In genomic region chr4:62822568-62822967, GRCm38 (mm10) we compare ENCODE assay signal across 10 mouse cellular contexts.
DNase-seq lines count a peak whose midpoint lies in the region; ATAC-seq and TF ChIP-seq lines count a peak whose summit lies in the region.
"Had no signal": no experiment of that assay in that cellular context is flagged by ENCODE, and none has a peak within 500 bp of the region (broad histone marks: within the 10 kb centered on the region; RNA-seq: fewer than 3 reads in every experiment).

No protein-coding gene starts in this region.

- no peaks in the 10 kb centered on the region for H3K27me3 ChIP-seq in forebrain, postnatal 0 days (ENCODE audit: insufficient read depth, low read length)
- H3K27me3 ChIP-seq in forebrain, embryonic 15.5 days = no peaks in the 10 kb centered on the region
- H3K27me3 ChIP-seq: limb, embryonic 15.5 days; stomach, embryonic 15.5 days had no signal

- no peak overlapping the region for H3K4me2 ChIP-seq in forebrain, postnatal 0 days (ENCODE audit: low read depth)
- H3K4me2 ChIP-seq in forebrain, embryonic 15.5 days (replicated peaks) = no peak overlapping the region
- H3K4me2 ChIP-seq: limb, embryonic 15.5 days; stomach, embryonic 15.5 days had no signal

- H3K9me3 ChIP-seq in forebrain, postnatal 0 days (ENCODE audit: low read length) = no peaks in the 10 kb centered on the region
- no peaks in the 10 kb centered on the region for H3K9me3 ChIP-seq in forebrain, embryonic 15.5 days
- H3K9me3 ChIP-seq: limb, embryonic 15.5 days; stomach, embryonic 15.5 days had no signal

- TF ChIP-seq CTCF in forebrain, postnatal 0 days (IDR thresholded peaks at IDR 0.05; ENCODE audit: low read depth) = peak; percentile 69
- TF ChIP-seq CTCF in bone marrow macrophage, adult 2 months (IDR thresholded peaks at IDR 0.05; ENCODE audit: low read depth, low read length) = peak; percentile 35; the same call in 1 of the 2 replicates

- H3K9ac ChIP-seq in forebrain, postnatal 0 days = no peak overlapping the region
- H3K9ac ChIP-seq in forebrain, embryonic 15.5 days (replicated peaks) = no peak overlapping the region
- H3K9ac ChIP-seq: limb, embryonic 15.5 days; stomach, embryonic 15.5 days had no signal

- no peak overlapping the region for H3K4me3 ChIP-seq in forebrain, postnatal 0 days (ENCODE audit: low read depth, low read length)
- H3K4me3 ChIP-seq in forebrain, embryonic 15.5 days = no peak overlapping the region
- no peak overlapping the region for H3K4me3 ChIP-seq in bone marrow macrophage, adult 2 months (ENCODE audit: insufficient read depth, low read length)
- H3K4me3 ChIP-seq: limb, embryonic 15.5 days; stomach, embryonic 15.5 days had no signal

- DNase-seq in forebrain, postnatal 0 days = peak; percentile 51
- peak; percentile 39 for DNase-seq in CD4-positive helper T cell, adult 2 months (ENCODE audit: low read depth, low spot score)
- peak; percentile 33 to 81 for DNase-seq in frontal cortex, adult 2 months (ENCODE audit: extremely low spot score in 1 of 2, low spot score in 1 of 2)
- peak; percentile 75 for DNase-seq in layer of hippocampus, adult 11-12 months (ENCODE audit: low spot score)
- DNase-seq in lung, postnatal 14 days = peak; percentile 75
- peak; percentile 47 for DNase-seq in testis, postnatal 14 days (ENCODE audit: low spot score)

- no peaks in the 10 kb centered on the region for H3K36me3 ChIP-seq in forebrain, postnatal 0 days (ENCODE audit: insufficient read depth)
- no peaks in the 10 kb centered on the region for H3K36me3 ChIP-seq in forebrain, embryonic 15.5 days
- H3K36me3 ChIP-seq: limb, embryonic 15.5 days; stomach, embryonic 15.5 days had no signal

- no peak for ATAC-seq in forebrain, postnatal 0 days
- ATAC-seq in forebrain, embryonic 15.5 days (replicated peaks) = no peak

- 39% methylated on average over 7 of the region's 7 CpGs for WGBS in forebrain, postnatal 0 days
- WGBS in forebrain, embryonic 15.5 days = 42% methylated on average over 7 of the region's 7 CpGs

- H3K27ac ChIP-seq in forebrain, postnatal 0 days (ENCODE audit: low read depth, low read length) = no peak overlapping the region
- H3K27ac ChIP-seq in forebrain, embryonic 15.5 days (replicated peaks) = no peak overlapping the region
- no peak overlapping the region for H3K27ac ChIP-seq in bone marrow macrophage, adult 2 months (ENCODE audit: insufficient read depth, low read depth, low read length)
- H3K27ac ChIP-seq: stomach, embryonic 15.5 days had no signal

- no peak for TF ChIP-seq POLR2A in bone marrow macrophage, adult 2 months (IDR thresholded peaks at IDR 0.05; ENCODE audit: borderline replicate concordance, low read depth, low read length)

- H3K4me1 ChIP-seq in forebrain, postnatal 0 days (ENCODE audit: insufficient read depth) = no peaks in the 10 kb centered on the region
- peaks cover 6% of the 10 kb centered on the region; the same call in 1 of the 2 replicates for H3K4me1 ChIP-seq in forebrain, embryonic 15.5 days
- H3K4me1 ChIP-seq in bone marrow macrophage, adult 2 months (ENCODE audit: control insufficient read depth, insufficient read depth, low read length) = no peaks in the 10 kb centered on the region
- H3K4me1 ChIP-seq: stomach, embryonic 15.5 days had no signal
